Mouse (Mus musculus) testis, adult 2 months (tissue): Measurements from ENCODE around the gene Slc25a33. TPM values are rescaled to one million over a fixed set of nuclear protein-coding genes. Genes with fewer than 3 reads are reported as not detected.

Experiments used
- H3K27ac ChIP-seq: fragments of 200-500 bp; 2 replicates; pipeline ENCODE4 v1.5.1; 2012; ENCODE audit warnings: low read depth, low read length; ENCODE audit not compliant: control insufficient read depth, insufficient read depth
- H3K27me3 ChIP-seq: fragments of 200-500 bp; 2 replicates; pipeline ENCODE4 v1.6.1; 2012; ENCODE audit warnings: mild to moderate bottlenecking, low read length, moderate library complexity; ENCODE audit not compliant: control insufficient read depth, insufficient read depth
- H3K36me3 ChIP-seq: fragments of 200-500 bp; 2 replicates; pipeline ENCODE4 v1.6.1; 2012; ENCODE audit warnings: mild to moderate bottlenecking, low read length; ENCODE audit not compliant: control insufficient read depth, insufficient read depth
- H3K4me1 ChIP-seq: fragments of 200-500 bp; 2 replicates; pipeline ENCODE4 v1.6.1; 2012; ENCODE audit warnings: low read length; ENCODE audit not compliant: control insufficient read depth, insufficient read depth
- H3K4me3 ChIP-seq: fragments of 200-500 bp; 2 replicates; pipeline ENCODE4 v1.5.1; 2012; ENCODE audit warnings: low read depth, mild to moderate bottlenecking, low read length, moderate library complexity, mixed read lengths; ENCODE audit not compliant: control insufficient read depth
- CTCF ChIP-seq: fragments of 200-500 bp; IDR thresholded peaks from 2 replicates; pipeline ENCODE4 v1.5.1; 2012; ENCODE audit warnings: low read depth, mild to moderate bottlenecking, inconsistent platforms, low read length, moderate library complexity; ENCODE audit not compliant: control insufficient read depth, insufficient read depth, insufficient replicate concordance
- POLR2A ChIP-seq: fragments of 200-500 bp; IDR thresholded peaks from 2 replicates; pipeline ENCODE4 v1.6.1; 2012; ENCODE audit warnings: low read depth, mild to moderate bottlenecking, inconsistent platforms, low read length, moderate library complexity; ENCODE audit not compliant: control insufficient read depth
- polyA plus RNA-seq: library from polyadenylated mRNA; depleted of rRNA; stranded (reverse); fragments of >200 nt; gene quantifications from 2 replicates; pipeline ENCODE4 v1.2.3, GENCODE M21; 2012; rRNA removed

The Slc25a33 gene
- polyA plus RNA-seq, 1 experiment = 56.3 TPM

GRCm38 (mm10) chr4:149697506-149698196, 76.4 kb downstream of the Slc25a33 start:
- TF ChIP-seq CTCF (no peak), POLR2A (no peak)
- H3K4me1 ChIP-seq = peaks cover 24% of the 10 kb centered on the region
- no peaks in the 10 kb centered on the region for H3K27me3 ChIP-seq
- H3K4me3 ChIP-seq = peak overlapping the region; percentile 84
- H3K36me3 ChIP-seq = no peaks in the 10 kb centered on the region
- no peak overlapping the region; the same call in none of the 2 replicates for H3K27ac ChIP-seq

DNA sequence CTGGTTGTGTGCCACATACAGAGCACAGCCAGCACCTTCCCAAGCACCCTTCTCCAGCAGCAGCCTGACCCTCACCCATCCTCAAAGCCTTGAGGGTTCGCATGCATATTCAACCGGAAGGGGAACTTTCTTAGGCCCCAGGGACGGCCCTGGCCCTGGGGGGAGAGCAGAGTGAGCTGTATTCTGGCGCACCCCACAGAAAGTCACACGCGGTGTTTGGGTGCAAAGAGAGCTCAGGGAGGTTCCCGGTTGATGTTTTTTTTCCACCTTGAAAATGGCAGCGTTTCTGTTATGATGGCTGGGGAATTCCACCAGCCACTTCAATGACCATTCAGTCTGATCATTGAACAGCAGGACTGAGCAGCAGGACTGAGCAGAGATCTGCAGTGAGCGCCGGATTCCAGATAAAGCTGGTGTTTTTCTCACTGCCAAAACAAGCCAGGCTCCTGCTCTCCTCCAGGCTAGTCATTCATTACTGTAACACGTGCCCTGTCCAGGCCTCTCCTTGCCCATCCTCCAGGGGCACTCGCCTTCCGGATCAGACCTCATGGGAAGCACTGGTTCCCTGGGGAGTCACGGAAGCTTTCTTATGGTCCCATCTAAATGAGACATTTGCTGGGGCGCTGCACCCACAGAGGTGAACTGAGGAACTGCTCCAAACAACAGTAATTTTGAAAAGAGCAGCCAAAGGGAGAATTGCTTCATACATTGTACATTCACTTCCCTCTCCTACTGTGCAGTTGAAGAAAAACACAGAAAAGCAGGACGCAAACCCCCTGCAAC, 77.7 kb downstream of the Slc25a33 start:
- Histone ChIP-seq H3K27me3 (no peaks in the 10 kb centered on the region), H3K4me1 (peaks cover 16% of the 10 kb centered on the region), H3K4me3 (no peak overlapping the region), H3K36me3 (no peaks in the 10 kb centered on the region), H3K27ac (no peak overlapping the region)
- TF ChIP-seq CTCF (no peak), POLR2A (no peak)

Other genes starting within 250 kb of the Slc25a33 start
- gene Clstn1, start 187.8 kb downstream of the Slc25a33 start, polyA plus RNA-seq = 11.3 and 13.0 TPM in 2 replicates
- gene Pik3cd, start 71.7 kb downstream of the Slc25a33 start, polyA plus RNA-seq = 27.7 and 28.5 TPM in 2 replicates
- gene Tmem201, start 36.2 kb downstream of the Slc25a33 start, polyA plus RNA-seq = 15.7 and 15.8 TPM in 2 replicates
- 71.5 and 79.1 TPM in 2 replicates for gene Spsb1, start 180.8 kb upstream of the Slc25a33 start, polyA plus RNA-seq
- gene H6pd, start 234.7 kb upstream of the Slc25a33 start, polyA plus RNA-seq = 7.2 and 7.3 TPM in 2 replicates